Mouse (Mus musculus) testis, adult 2 months (tissue): Measurements from ENCODE around the gene Celsr1.

Experiments used
- CTCF ChIP-seq: fragments of 200-500 bp; IDR thresholded peaks from 2 replicates; pipeline ENCODE4 v1.5.1; 2012; ENCODE audit warnings: low read depth, mild to moderate bottlenecking, inconsistent platforms, low read length, moderate library complexity; ENCODE audit not compliant: control insufficient read depth, insufficient read depth, insufficient replicate concordance
- POLR2A ChIP-seq: fragments of 200-500 bp; IDR thresholded peaks from 2 replicates; pipeline ENCODE4 v1.6.1; 2012; ENCODE audit warnings: low read depth, mild to moderate bottlenecking, inconsistent platforms, low read length, moderate library complexity; ENCODE audit not compliant: control insufficient read depth

DNA sequence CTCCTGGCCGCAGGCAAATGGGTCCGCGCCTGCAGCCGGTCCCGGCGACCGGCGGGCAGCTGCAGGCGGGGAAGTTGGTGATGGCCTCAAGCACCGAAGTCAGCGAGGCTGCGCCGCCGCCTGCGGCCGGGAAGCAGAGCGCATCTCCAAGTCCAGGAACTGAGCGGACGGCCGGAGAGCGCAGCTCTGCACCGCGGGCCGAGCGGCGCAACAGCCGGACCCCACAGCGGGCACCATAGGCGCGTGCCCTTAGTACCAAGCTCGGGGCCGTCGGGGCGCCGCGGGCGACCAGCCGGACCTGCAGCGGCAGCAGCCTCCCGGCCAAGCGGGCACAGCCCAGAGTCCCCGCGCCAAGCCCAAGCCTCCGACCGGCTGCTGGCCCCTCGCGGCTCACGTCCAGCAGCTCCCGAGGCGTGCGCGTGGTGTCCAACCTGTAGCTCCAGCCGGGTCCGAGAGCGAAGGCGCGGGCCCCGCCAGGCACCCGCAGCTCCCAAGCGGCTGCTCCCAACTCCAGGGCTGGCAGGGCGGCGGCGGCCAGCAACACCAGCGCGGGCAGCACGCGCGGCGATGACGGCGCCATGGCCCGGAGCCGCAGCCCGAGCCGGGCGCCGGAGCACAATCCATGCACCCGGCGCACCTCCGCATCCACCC is at the start of gene Celsr1:
- TF ChIP-seq CTCF: no peak
- no peak for TF ChIP-seq POLR2A
